Mouse (Mus musculus): ENCODE data around the gene Slc11a2. TPM values are rescaled to one million over a fixed set of nuclear protein-coding genes. Genes with fewer than 3 reads are reported as not detected.
A peak's percentile ranks its signal among the peaks of the same experiment; 100 is the strongest.

The Slc11a2 gene
- polyA plus RNA-seq, 1 experiment from 2014 or later, result 15.0 TPM

GRCm38 (mm10) chr15:100457340-100457739, 32.5 kb upstream of the Slc11a2 start:
- Histone ChIP-seq H3K27me3 (ENCODE audit: insufficient read depth, low read length) (no peaks in the 10 kb centered on the region), H3K9me3 (ENCODE audit: low read length) (no peaks in the 10 kb centered on the region), H3K4me2 (ENCODE audit: low read depth, low read length) (peak overlapping the region; percentile 43; the same call in 1 of the 2 replicates), H3K4me3 (ENCODE audit: low read depth, low read length) (no peak overlapping the region), H3K36me3 (replicated peaks; ENCODE audit: insufficient read depth, low read length) (no peaks in the 10 kb centered on the region), H3K9ac (replicated peaks) (no peak overlapping the region), H3K27ac (ENCODE audit: low read depth) (no peak overlapping the region), H3K4me1 (ENCODE audit: insufficient read depth) (peaks cover 11% of the 10 kb centered on the region)
- ATAC-seq (peak; percentile 56), DNase-seq (peak; percentile 87)
- WGBS (ENCODE audit: insufficient replicate concordance), result 7% methylated on average over 17 of the region's 17 CpGs
- peak; percentile 98 for TF ChIP-seq CTCF (IDR thresholded peaks at IDR 0.05; ENCODE audit: low read depth)
- no peak for TF ChIP-seq EP300 (IDR thresholded peaks at IDR 0.05; ENCODE audit: low read depth)

- no peak overlapping the region for H3K9ac ChIP-seq (replicated peaks)
- H3K4me2 ChIP-seq (ENCODE audit: low read depth, low read length), result no peak overlapping the region
- no peak for TF ChIP-seq CTCF (IDR thresholded peaks at IDR 0.05; ENCODE audit: low read depth)
- TF ChIP-seq EP300 (IDR thresholded peaks at IDR 0.05; ENCODE audit: low read depth), result no peak
- no peak for DNase-seq
- ATAC-seq, result no peak
- WGBS (ENCODE audit: insufficient replicate concordance), result 71% methylated on average over 7 of the region's 7 CpGs
- no peaks in the 10 kb centered on the region for H3K36me3 ChIP-seq (replicated peaks; ENCODE audit: insufficient read depth, low read length)
- no peak overlapping the region for H3K27ac ChIP-seq (ENCODE audit: low read depth)
- H3K27me3 ChIP-seq (ENCODE audit: insufficient read depth, low read length), result no peaks in the 10 kb centered on the region
- no peaks in the 10 kb centered on the region for H3K9me3 ChIP-seq (ENCODE audit: low read length)
- H3K4me1 ChIP-seq (ENCODE audit: insufficient read depth), result peaks cover 11% of the 10 kb centered on the region
- H3K4me3 ChIP-seq (ENCODE audit: low read depth, low read length), result no peak overlapping the region
Measured at GRCm38 (mm10) chr15:100456356-100456991, 31.6 kb upstream of the Slc11a2 start.

DNA sequence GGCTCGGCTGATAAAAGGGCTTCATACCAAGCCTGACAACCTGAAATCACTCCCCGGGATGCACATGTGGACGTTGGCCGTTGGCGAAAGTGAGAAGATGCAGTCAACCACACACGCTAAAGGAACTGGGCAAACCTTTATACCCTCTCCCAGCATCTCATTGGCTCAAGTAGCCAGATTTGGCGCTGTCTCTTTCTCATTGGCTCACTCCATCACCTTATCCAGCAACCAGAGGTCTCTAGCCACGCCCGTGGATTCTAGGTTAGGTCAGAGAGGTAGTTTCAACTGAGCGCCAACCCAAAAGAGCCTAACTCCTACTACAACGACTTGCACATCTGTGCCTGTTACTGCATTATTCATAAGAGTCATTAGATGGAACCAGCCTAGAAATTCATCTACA, 27.6 kb upstream of the Slc11a2 start:
- Histone ChIP-seq H3K4me3 (ENCODE audit: low read depth, low read length) (no peak overlapping the region), H3K4me2 (ENCODE audit: low read depth, low read length) (no peak overlapping the region), H3K9me3 (ENCODE audit: low read length) (no peaks in the 10 kb centered on the region), H3K9ac (replicated peaks) (no peak overlapping the region), H3K4me1 (ENCODE audit: insufficient read depth) (no peaks in the 10 kb centered on the region), H3K27ac (ENCODE audit: low read depth) (no peak overlapping the region), H3K36me3 (replicated peaks; ENCODE audit: insufficient read depth, low read length) (no peaks in the 10 kb centered on the region), H3K27me3 (ENCODE audit: insufficient read depth, low read length) (no peaks in the 10 kb centered on the region)
- ATAC-seq (no peak), DNase-seq (no peak)
- TF ChIP-seq EP300 (IDR thresholded peaks at IDR 0.05; ENCODE audit: low read depth) (no peak), CTCF (IDR thresholded peaks at IDR 0.05; ENCODE audit: low read depth) (no peak)
- WGBS (ENCODE audit: insufficient replicate concordance), result 70% methylated on average over 11 of the region's 11 CpGs

GRCm38 (mm10) chr15:100451245-100451644, 26.4 kb upstream of the Slc11a2 start:
- Histone ChIP-seq H3K4me2 (ENCODE audit: low read depth, low read length) (no peak overlapping the region), H3K27me3 (ENCODE audit: insufficient read depth, low read length) (no peaks in the 10 kb centered on the region), H3K9ac (replicated peaks) (no peak overlapping the region; the same call in 1 of the 2 replicates), H3K9me3 (ENCODE audit: low read length) (no peaks in the 10 kb centered on the region), H3K36me3 (replicated peaks; ENCODE audit: insufficient read depth, low read length) (no peaks in the 10 kb centered on the region), H3K4me1 (ENCODE audit: insufficient read depth) (no peaks in the 10 kb centered on the region), H3K27ac (ENCODE audit: low read depth) (no peak overlapping the region), H3K4me3 (ENCODE audit: low read depth, low read length) (no peak overlapping the region)
- ATAC-seq (no peak), DNase-seq (no peak)
- 84% methylated on average over 16 of the region's 16 CpGs for WGBS (ENCODE audit: insufficient replicate concordance)
- TF ChIP-seq EP300 (IDR thresholded peaks at IDR 0.05; ENCODE audit: low read depth) (no peak), CTCF (IDR thresholded peaks at IDR 0.05; ENCODE audit: low read depth) (no peak)

- WGBS (ENCODE audit: insufficient replicate concordance), result 90% methylated on average over 3 of the region's 3 CpGs
- H3K4me2 ChIP-seq (ENCODE audit: low read depth, low read length), result no peak overlapping the region
- no peak for ATAC-seq
- H3K4me3 ChIP-seq (ENCODE audit: low read depth, low read length), result no peak overlapping the region
- no peaks in the 10 kb centered on the region for H3K9me3 ChIP-seq (ENCODE audit: low read length)
- no peaks in the 10 kb centered on the region for H3K27me3 ChIP-seq (ENCODE audit: insufficient read depth, low read length)
- no peak for TF ChIP-seq CTCF (IDR thresholded peaks at IDR 0.05; ENCODE audit: low read depth)
- no peak overlapping the region for H3K27ac ChIP-seq (ENCODE audit: low read depth)
- no peak for DNase-seq
- no peaks in the 10 kb centered on the region for H3K4me1 ChIP-seq (ENCODE audit: insufficient read depth)
- no peak overlapping the region for H3K9ac ChIP-seq (replicated peaks)
- no peaks in the 10 kb centered on the region for H3K36me3 ChIP-seq (replicated peaks; ENCODE audit: insufficient read depth, low read length)
Measured at GRCm38 (mm10) chr15:100449495-100449894, 24.6 kb upstream of the Slc11a2 start.

DNA sequence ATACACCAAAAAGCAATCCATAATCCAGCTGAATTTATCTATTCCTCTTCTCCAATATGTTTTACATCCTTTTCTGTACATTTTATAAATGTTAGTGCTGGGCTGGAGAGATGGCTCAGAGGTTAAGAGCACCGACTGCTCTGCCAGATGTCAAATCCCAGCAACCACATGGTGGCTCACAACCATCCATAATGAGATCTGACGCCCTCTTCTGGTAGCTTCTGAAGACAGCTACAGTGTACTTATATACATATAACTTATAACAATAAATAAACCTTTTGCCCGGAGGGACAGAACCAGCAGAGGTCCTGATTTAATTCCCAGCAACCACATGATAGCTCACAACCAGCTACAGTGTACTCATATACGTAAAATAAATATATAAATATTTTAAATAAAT, 23.7 kb upstream of the Slc11a2 start:
- H3K36me3 ChIP-seq (replicated peaks; ENCODE audit: insufficient read depth, low read length), result no peaks in the 10 kb centered on the region
- no peak for DNase-seq
- ATAC-seq, result no peak
- 83% methylated on average over 4 of the region's 4 CpGs for WGBS (ENCODE audit: insufficient replicate concordance)
- H3K27me3 ChIP-seq (ENCODE audit: insufficient read depth, low read length), result no peaks in the 10 kb centered on the region
- H3K9ac ChIP-seq (replicated peaks), result no peak overlapping the region
- peaks cover 7% of the 10 kb centered on the region for H3K4me1 ChIP-seq (ENCODE audit: insufficient read depth)
- no peak overlapping the region for H3K4me2 ChIP-seq (ENCODE audit: low read depth, low read length)
- H3K4me3 ChIP-seq (ENCODE audit: low read depth, low read length), result no peak overlapping the region
- no peak overlapping the region for H3K27ac ChIP-seq (ENCODE audit: low read depth)
- H3K9me3 ChIP-seq (ENCODE audit: low read length), result no peaks in the 10 kb centered on the region
- TF ChIP-seq EP300 (IDR thresholded peaks at IDR 0.05; ENCODE audit: low read depth) (no peak), CTCF (IDR thresholded peaks at IDR 0.05; ENCODE audit: low read depth) (0 out of 2 replicates have a peak, but pooled peaks have one; percentile 15)

Measured in liver, postnatal 0 days (tissue).